Mouse (Mus musculus): Measurements from ENCODE around the gene Zfp91.

DNA sequence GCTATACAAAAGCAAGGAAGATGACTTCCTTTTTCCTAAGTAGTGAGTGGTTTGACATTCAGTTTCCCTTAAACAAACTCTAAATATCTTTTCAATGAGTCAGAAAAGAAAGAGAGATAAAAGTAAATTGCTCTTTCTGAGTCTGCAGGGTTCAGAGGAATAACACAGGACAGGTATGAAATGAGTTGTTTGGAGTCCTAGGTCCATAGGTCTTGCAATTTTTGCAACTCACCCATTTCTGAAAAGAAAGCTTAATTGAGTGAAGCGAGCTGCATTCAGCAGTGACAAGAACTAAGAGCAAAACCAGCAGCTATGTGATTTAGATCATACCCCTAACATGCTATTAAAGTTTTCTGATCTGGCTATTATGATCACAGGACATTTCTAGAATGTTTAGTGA lies 35.6 kb upstream of the Zfp91 start:
- TF ChIP-seq GATA1 (IDR thresholded peaks at IDR 0.05; ENCODE audit: borderline replicate concordance, low read length) (no peak), FLI1 (IDR thresholded peaks at IDR 0.05; ENCODE audit: low read length) (no peak)

Data from megakaryocyte, embryonic 14.5 days (primary cell).